Mouse (Mus musculus): ENCODE results near the gene Rasa3. TPM values are rescaled to one million over a fixed set of nuclear protein-coding genes. Genes with fewer than 3 reads are reported as not detected.
A peak's percentile ranks its signal among the peaks of the same experiment; 100 is the strongest.

Rasa3 gene
- polyA plus RNA-seq, 1 experiment from 2014 or later: 26.0 TPM

GRCm38 (mm10) chr8:13650541-13651191, 26.7 kb downstream of the Rasa3 start:
- DNase-seq (no peak), ATAC-seq (ENCODE audit: low FRiP score, low TSS enrichment) (no peak)
- Histone ChIP-seq H3K36me3 (ENCODE audit: control insufficient read depth, insufficient read depth, low read length) (no peaks in the 10 kb centered on the region), H3K4me2 (ENCODE audit: low read length) (no peak overlapping the region), H3K27ac (replicated peaks; ENCODE audit: low read depth, low read length) (no peak overlapping the region), H3K9me3 (ENCODE audit: control insufficient read depth, low read length) (no peaks in the 10 kb centered on the region), H3K4me3 (replicated peaks; ENCODE audit: low read depth, low read length) (no peak overlapping the region), H3K4me1 (ENCODE audit: control insufficient read depth, insufficient read depth, low read length) (peaks cover 20% of the 10 kb centered on the region), H3K9ac (replicated peaks; ENCODE audit: low read length) (no peak overlapping the region), H3K27me3 (ENCODE audit: control insufficient read depth, insufficient read depth, low read length) (no peaks in the 10 kb centered on the region)
- WGBS: 96% methylated on average over 11 of the region's 11 CpGs

GRCm38 (mm10) chr8:13649154-13649515, 28.3 kb downstream of the Rasa3 start:
- ATAC-seq (ENCODE audit: low FRiP score, low TSS enrichment) (no peak), DNase-seq (no peak)
- peaks cover 30% of the 10 kb centered on the region for H3K4me1 ChIP-seq (ENCODE audit: control insufficient read depth, insufficient read depth, low read length)
- no peak overlapping the region for H3K4me3 ChIP-seq (replicated peaks; ENCODE audit: low read depth, low read length)
- H3K27me3 ChIP-seq (ENCODE audit: control insufficient read depth, insufficient read depth, low read length): no peaks in the 10 kb centered on the region
- no peaks in the 10 kb centered on the region for H3K9me3 ChIP-seq (ENCODE audit: control insufficient read depth, low read length)
- 18% methylated on average over 3 of the region's 3 CpGs for WGBS
- H3K4me2 ChIP-seq (ENCODE audit: low read length): no peak overlapping the region
- no peak overlapping the region; the same call in 1 of the 2 replicates for H3K9ac ChIP-seq (replicated peaks; ENCODE audit: low read length)
- H3K27ac ChIP-seq (replicated peaks; ENCODE audit: low read depth, low read length): peak overlapping the region; percentile 78
- no peaks in the 10 kb centered on the region for H3K36me3 ChIP-seq (ENCODE audit: control insufficient read depth, insufficient read depth, low read length)

DNA sequence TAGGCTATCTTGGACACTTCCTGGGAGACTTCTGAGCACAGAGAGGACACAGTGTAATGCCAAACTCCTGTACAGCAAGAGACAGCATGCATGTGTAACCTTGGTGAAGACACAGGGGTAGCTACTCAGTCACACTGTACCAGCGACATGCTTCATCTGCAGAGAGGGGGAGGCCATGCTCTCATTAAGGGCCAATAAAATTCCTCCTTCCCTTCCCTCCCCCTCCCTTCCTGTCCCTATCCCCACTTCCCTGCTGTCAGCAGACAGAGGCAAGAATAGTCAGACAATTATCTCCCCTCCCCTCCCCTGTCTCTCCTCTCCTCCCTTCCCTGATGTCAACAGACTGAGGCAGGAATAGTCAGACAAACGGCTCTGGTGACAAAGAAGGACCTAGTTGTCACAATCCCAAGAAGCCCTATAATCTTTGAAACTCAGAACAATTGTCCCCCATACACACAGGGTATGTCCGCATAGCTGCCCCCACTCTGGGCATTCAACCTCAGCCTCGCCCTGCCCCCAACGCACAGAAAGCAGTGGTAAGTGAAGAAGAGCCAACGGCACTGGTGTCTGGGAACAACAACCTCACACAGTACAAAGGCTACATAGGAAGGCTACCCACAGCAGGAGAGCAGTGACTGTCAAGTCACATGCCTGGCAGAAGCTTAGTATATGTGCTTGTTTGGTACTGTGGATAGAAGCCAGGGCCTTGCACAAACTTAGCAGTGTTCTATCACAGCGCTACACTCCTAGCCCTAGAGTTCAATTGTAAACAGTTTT, 28.8 kb downstream of the Rasa3 start:
- Histone ChIP-seq H3K9ac (replicated peaks; ENCODE audit: low read length) (peak overlapping the region; percentile 32), H3K27ac (replicated peaks; ENCODE audit: low read depth, low read length) (peak overlapping the region; percentile 78), H3K4me3 (replicated peaks; ENCODE audit: low read depth, low read length) (no peak overlapping the region), H3K4me1 (ENCODE audit: control insufficient read depth, insufficient read depth, low read length) (peaks cover 33% of the 10 kb centered on the region), H3K9me3 (ENCODE audit: control insufficient read depth, low read length) (no peaks in the 10 kb centered on the region), H3K4me2 (ENCODE audit: low read length) (peak overlapping the region; percentile 5), H3K27me3 (ENCODE audit: control insufficient read depth, insufficient read depth, low read length) (no peaks in the 10 kb centered on the region), H3K36me3 (ENCODE audit: control insufficient read depth, insufficient read depth, low read length) (no peaks in the 10 kb centered on the region)
- WGBS: 15% methylated on average over 7 of the region's 7 CpGs
- DNase-seq: peak; percentile 67
- ATAC-seq (ENCODE audit: low FRiP score, low TSS enrichment): peak; percentile 56; the same call in 1 of the 2 replicates

DNA sequence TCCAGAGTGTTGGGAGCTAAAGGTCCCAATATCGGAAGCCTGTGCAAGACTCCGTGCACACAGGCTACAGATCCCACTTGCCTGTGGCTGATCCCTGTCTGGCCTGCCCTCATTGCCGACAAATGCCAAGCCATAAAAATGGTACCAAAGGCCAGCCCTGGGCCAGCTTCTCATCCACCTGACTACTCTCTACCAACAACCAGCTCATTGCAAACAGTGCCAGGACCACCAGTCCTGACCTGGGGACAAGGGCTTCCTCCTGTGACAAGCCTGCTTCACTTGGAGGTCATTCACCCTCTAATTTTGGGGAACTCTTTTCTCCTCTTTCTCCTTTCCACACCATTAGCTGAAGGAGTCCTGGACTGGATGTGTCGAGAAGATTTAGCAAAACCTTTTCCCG, 29.8 kb downstream of the Rasa3 start:
- no peak for DNase-seq
- Histone ChIP-seq H3K9me3 (ENCODE audit: control insufficient read depth, low read length) (no peaks in the 10 kb centered on the region), H3K4me1 (ENCODE audit: control insufficient read depth, insufficient read depth, low read length) (peaks cover 33% of the 10 kb centered on the region), H3K4me3 (replicated peaks; ENCODE audit: low read depth, low read length) (no peak overlapping the region), H3K36me3 (ENCODE audit: control insufficient read depth, insufficient read depth, low read length) (no peaks in the 10 kb centered on the region), H3K27ac (replicated peaks; ENCODE audit: low read depth, low read length) (no peak overlapping the region), H3K9ac (replicated peaks; ENCODE audit: low read length) (no peak overlapping the region), H3K4me2 (ENCODE audit: low read length) (no peak overlapping the region), H3K27me3 (ENCODE audit: control insufficient read depth, insufficient read depth, low read length) (no peaks in the 10 kb centered on the region)
- no peak for ATAC-seq (ENCODE audit: low FRiP score, low TSS enrichment)
- 89% methylated on average over 5 of the region's 5 CpGs for WGBS

GRCm38 (mm10) chr8:13644932-13645676, 32.3 kb downstream of the Rasa3 start:
- H3K36me3 ChIP-seq (ENCODE audit: control insufficient read depth, insufficient read depth, low read length): no peaks in the 10 kb centered on the region
- peaks cover 36% of the 10 kb centered on the region for H3K4me1 ChIP-seq (ENCODE audit: control insufficient read depth, insufficient read depth, low read length)
- H3K27me3 ChIP-seq (ENCODE audit: control insufficient read depth, insufficient read depth, low read length): no peaks in the 10 kb centered on the region
- H3K4me3 ChIP-seq (replicated peaks; ENCODE audit: low read depth, low read length): no peak overlapping the region
- no peak overlapping the region for H3K9ac ChIP-seq (replicated peaks; ENCODE audit: low read length)
- no peaks in the 10 kb centered on the region for H3K9me3 ChIP-seq (ENCODE audit: control insufficient read depth, low read length)
- ATAC-seq (ENCODE audit: low FRiP score, low TSS enrichment): no peak
- H3K27ac ChIP-seq (replicated peaks; ENCODE audit: low read depth, low read length): 0 out of 2 replicates have a peak overlapping the region, but pooled peaks have one; percentile 42
- no peak overlapping the region for H3K4me2 ChIP-seq (ENCODE audit: low read length)
- no peak for DNase-seq
- WGBS: 49% methylated on average over 6 of the region's 6 CpGs

- Histone ChIP-seq H3K4me3 (replicated peaks; ENCODE audit: low read depth, low read length) (no peak overlapping the region), H3K36me3 (ENCODE audit: control insufficient read depth, insufficient read depth, low read length) (no peaks in the 10 kb centered on the region), H3K9ac (replicated peaks; ENCODE audit: low read length) (no peak overlapping the region), H3K27me3 (ENCODE audit: control insufficient read depth, insufficient read depth, low read length) (no peaks in the 10 kb centered on the region), H3K4me2 (ENCODE audit: low read length) (no peak overlapping the region), H3K9me3 (ENCODE audit: control insufficient read depth, low read length) (no peaks in the 10 kb centered on the region), H3K4me1 (ENCODE audit: control insufficient read depth, insufficient read depth, low read length) (peaks cover 28% of the 10 kb centered on the region), H3K27ac (replicated peaks; ENCODE audit: low read depth, low read length) (peak overlapping the region; percentile 42)
- DNase-seq (peak; percentile 45), ATAC-seq (ENCODE audit: low FRiP score, low TSS enrichment) (no peak)
- 8% methylated on average over 6 of the region's 6 CpGs for WGBS
Observed at GRCm38 (mm10) chr8:13644155-13644554, 33.2 kb downstream of the Rasa3 start.

- WGBS: 83% methylated on average over 10 of the region's 10 CpGs
- H3K4me1 ChIP-seq (ENCODE audit: control insufficient read depth, insufficient read depth, low read length): peaks cover 16% of the 10 kb centered on the region
- H3K4me2 ChIP-seq (ENCODE audit: low read length): no peak overlapping the region
- H3K36me3 ChIP-seq (ENCODE audit: control insufficient read depth, insufficient read depth, low read length): no peaks in the 10 kb centered on the region
- no peak overlapping the region for H3K27ac ChIP-seq (replicated peaks; ENCODE audit: low read depth, low read length)
- H3K9ac ChIP-seq (replicated peaks; ENCODE audit: low read length): no peak overlapping the region
- ATAC-seq (ENCODE audit: low FRiP score, low TSS enrichment) (no peak), DNase-seq (no peak)
- no peak overlapping the region for H3K4me3 ChIP-seq (replicated peaks; ENCODE audit: low read depth, low read length)
- no peaks in the 10 kb centered on the region for H3K27me3 ChIP-seq (ENCODE audit: control insufficient read depth, insufficient read depth, low read length)
- H3K9me3 ChIP-seq (ENCODE audit: control insufficient read depth, low read length): no peaks in the 10 kb centered on the region
Observed at GRCm38 (mm10) chr8:13642659-13643181, 34.7 kb downstream of the Rasa3 start.

- Histone ChIP-seq H3K4me2 (ENCODE audit: low read length) (no peak overlapping the region), H3K27me3 (ENCODE audit: control insufficient read depth, insufficient read depth, low read length) (no peaks in the 10 kb centered on the region), H3K4me1 (ENCODE audit: control insufficient read depth, insufficient read depth, low read length) (peaks cover 16% of the 10 kb centered on the region), H3K9me3 (ENCODE audit: control insufficient read depth, low read length) (no peaks in the 10 kb centered on the region), H3K36me3 (ENCODE audit: control insufficient read depth, insufficient read depth, low read length) (no peaks in the 10 kb centered on the region), H3K27ac (replicated peaks; ENCODE audit: low read depth, low read length) (no peak overlapping the region), H3K9ac (replicated peaks; ENCODE audit: low read length) (no peak overlapping the region), H3K4me3 (replicated peaks; ENCODE audit: low read depth, low read length) (no peak overlapping the region)
- WGBS: 63% methylated on average over 9 of the region's 9 CpGs
- no peak for ATAC-seq (ENCODE audit: low FRiP score, low TSS enrichment)
- DNase-seq: no peak
Observed at GRCm38 (mm10) chr8:13641206-13641605, 36.2 kb downstream of the Rasa3 start.

Data from midbrain, embryonic 14.5 days (tissue).